Mouse (Mus musculus): ENCODE measurements around the gene 1700067K01Rik. TPM values are rescaled to one million over a fixed set of nuclear protein-coding genes. Genes with fewer than 3 reads are reported as not detected.

Gene 1700067K01Rik
- polyA plus RNA-seq, 1 experiment = 0.29 TPM

GRCm38 (mm10) chr8:84023085-84023484 is 21.8 kb downstream of the 1700067K01Rik start:
- H3K4me2 ChIP-seq (ENCODE audit: low read depth) = peak overlapping the region; percentile 65
- no peak overlapping the region for H3ac ChIP-seq (ENCODE audit: control insufficient read depth, insufficient read length)
- H3K36me3 ChIP-seq (ENCODE audit: control insufficient read depth, insufficient read depth) = no peaks in the 10 kb centered on the region
- TF ChIP-seq POLR2AphosphoS2 (IDR thresholded peaks at IDR 0.05; ENCODE audit: insufficient read length, low read depth) (no peak), TCF12 (IDR thresholded peaks at IDR 0.05; ENCODE audit: insufficient read depth, poor library complexity, severe bottlenecking) (peak; percentile 15), SRF (IDR thresholded peaks at IDR 0.05; ENCODE audit: control insufficient read depth, insufficient read length, low read depth) (peak; percentile 24), REST (IDR thresholded peaks at IDR 0.05; ENCODE audit: insufficient read depth, insufficient read length) (no peak), USF1 (IDR thresholded peaks at IDR 0.05; ENCODE audit: low read depth) (peak; percentile 50), POLR2A (IDR thresholded peaks at IDR 0.05; ENCODE audit: insufficient read length, low read depth) (no peak), E2F4 (IDR thresholded peaks at IDR 0.05; ENCODE audit: insufficient read depth) (no peak), MYOD1 (IDR thresholded peaks at IDR 0.05; ENCODE audit: control insufficient read depth in 1 of 3, insufficient read length in 2 of 3, low read depth in 2 of 3) (peak in 2 of 3 experiments; percentile 41 to 70), CEBPB (IDR thresholded peaks at IDR 0.05; ENCODE audit: insufficient read depth, poor library complexity, severe bottlenecking) (no peak), MYOG (IDR thresholded peaks at IDR 0.05; ENCODE audit: control insufficient read depth in 1 of 3, insufficient read depth in 1 of 3, insufficient read length in 2 of 3, low read depth in 2 of 3) (peak; percentile 48 to 85 (median 70))
- H3K79me2 ChIP-seq (ENCODE audit: control insufficient read depth, insufficient read depth) = no peaks in the 10 kb centered on the region
- H3K27me3 ChIP-seq (ENCODE audit: control insufficient read depth, insufficient read depth, insufficient read length) = no peaks in the 10 kb centered on the region
- H3K4me3 ChIP-seq = no peak overlapping the region

- H3K27me3 ChIP-seq (ENCODE audit: control insufficient read depth, insufficient read depth, insufficient read length) = no peaks in the 10 kb centered on the region
- H3K79me2 ChIP-seq (ENCODE audit: control insufficient read depth, insufficient read depth) = no peaks in the 10 kb centered on the region
- H3K36me3 ChIP-seq (ENCODE audit: control insufficient read depth, insufficient read depth) = no peaks in the 10 kb centered on the region
- peak overlapping the region; percentile 65 for H3K4me2 ChIP-seq (ENCODE audit: low read depth)
- TF ChIP-seq REST (IDR thresholded peaks at IDR 0.05; ENCODE audit: insufficient read depth, insufficient read length) (no peak), MAX (IDR thresholded peaks at IDR 0.05; ENCODE audit: low read depth) (no peak), POLR2AphosphoS2 (IDR thresholded peaks at IDR 0.05; ENCODE audit: insufficient read length, low read depth) (no peak), SRF (IDR thresholded peaks at IDR 0.05; ENCODE audit: control insufficient read depth, insufficient read length, low read depth) (no peak), MYOG (IDR thresholded peaks at IDR 0.05; ENCODE audit: control insufficient read depth in 1 of 3, insufficient read depth in 1 of 3, insufficient read length in 2 of 3, low read depth in 2 of 3) (no peak), MYOD1 (IDR thresholded peaks at IDR 0.05; ENCODE audit: control insufficient read depth in 1 of 3, insufficient read length in 2 of 3, low read depth in 2 of 3) (no peak), TCF12 (IDR thresholded peaks at IDR 0.05; ENCODE audit: insufficient read depth, poor library complexity, severe bottlenecking) (no peak), E2F4 (IDR thresholded peaks at IDR 0.05; ENCODE audit: insufficient read depth) (no peak), USF1 (IDR thresholded peaks at IDR 0.05; ENCODE audit: low read depth) (no peak), CEBPB (IDR thresholded peaks at IDR 0.05; ENCODE audit: insufficient read depth, poor library complexity, severe bottlenecking) (no peak), TCF3 (IDR thresholded peaks at IDR 0.05; ENCODE audit: insufficient read length, low read depth) (no peak), POLR2A (IDR thresholded peaks at IDR 0.05; ENCODE audit: insufficient read length, low read depth) (no peak)
- no peak overlapping the region for H3ac ChIP-seq (ENCODE audit: control insufficient read depth, insufficient read length)
- H3K4me3 ChIP-seq = no peak overlapping the region
Observed at GRCm38 (mm10) chr8:84023631-84024030, 22.3 kb downstream of the 1700067K01Rik start.

- TF ChIP-seq TCF12 (IDR thresholded peaks at IDR 0.05; ENCODE audit: insufficient read depth, poor library complexity, severe bottlenecking) = no peak
- TF ChIP-seq CEBPB (IDR thresholded peaks at IDR 0.05; ENCODE audit: insufficient read depth, poor library complexity, severe bottlenecking) = no peak
- TF ChIP-seq TCF3 (IDR thresholded peaks at IDR 0.05; ENCODE audit: insufficient read length, low read depth) = no peak
- no peak for TF ChIP-seq MYOD1 (IDR thresholded peaks at IDR 0.05; ENCODE audit: control insufficient read depth in 1 of 3, insufficient read length in 2 of 3, low read depth in 2 of 3)
- TF ChIP-seq MYOG (IDR thresholded peaks at IDR 0.05; ENCODE audit: control insufficient read depth in 1 of 3, insufficient read depth in 1 of 3, insufficient read length in 2 of 3, low read depth in 2 of 3) = peak in 1 of 3 experiments; percentile 27
- no peak for TF ChIP-seq REST (IDR thresholded peaks at IDR 0.05; ENCODE audit: insufficient read depth, insufficient read length)
- no peak for TF ChIP-seq MAX (IDR thresholded peaks at IDR 0.05; ENCODE audit: low read depth)
- Histone ChIP-seq H3K27me3 (ENCODE audit: control insufficient read depth, insufficient read depth, insufficient read length) (no peaks in the 10 kb centered on the region), H3K4me3 (no peak overlapping the region), H3ac (ENCODE audit: control insufficient read depth, insufficient read length) (no peak overlapping the region), H3K36me3 (ENCODE audit: control insufficient read depth, insufficient read depth) (no peaks in the 10 kb centered on the region), H3K4me2 (ENCODE audit: low read depth) (peak overlapping the region; percentile 65), H3K79me2 (ENCODE audit: control insufficient read depth, insufficient read depth) (no peaks in the 10 kb centered on the region)
Observed at GRCm38 (mm10) chr8:84024171-84024570, 22.9 kb downstream of the 1700067K01Rik start.

- no peak for TF ChIP-seq MAX (IDR thresholded peaks at IDR 0.05; ENCODE audit: low read depth)
- no peak for TF ChIP-seq REST (IDR thresholded peaks at IDR 0.05; ENCODE audit: insufficient read depth, insufficient read length)
- no peak for TF ChIP-seq USF1 (IDR thresholded peaks at IDR 0.05; ENCODE audit: low read depth)
- TF ChIP-seq TCF3 (IDR thresholded peaks at IDR 0.05; ENCODE audit: insufficient read length, low read depth) = no peak
- no peak for TF ChIP-seq MYOG (IDR thresholded peaks at IDR 0.05; ENCODE audit: control insufficient read depth in 1 of 3, insufficient read depth in 1 of 3, insufficient read length in 2 of 3, low read depth in 2 of 3)
- no peak for TF ChIP-seq TCF12 (IDR thresholded peaks at IDR 0.05; ENCODE audit: insufficient read depth, poor library complexity, severe bottlenecking)
- no peak for TF ChIP-seq MYOD1 (IDR thresholded peaks at IDR 0.05; ENCODE audit: control insufficient read depth in 1 of 3, insufficient read length in 2 of 3, low read depth in 2 of 3)
- TF ChIP-seq CEBPB (IDR thresholded peaks at IDR 0.05; ENCODE audit: insufficient read depth, poor library complexity, severe bottlenecking) = no peak
- no peak for TF ChIP-seq SRF (IDR thresholded peaks at IDR 0.05; ENCODE audit: control insufficient read depth, insufficient read length, low read depth)
- no peak overlapping the region for H3K4me3 ChIP-seq
- H3K27me3 ChIP-seq (ENCODE audit: control insufficient read depth, insufficient read depth, insufficient read length) = no peaks in the 10 kb centered on the region
- no peaks in the 10 kb centered on the region for H3K36me3 ChIP-seq (ENCODE audit: control insufficient read depth, insufficient read depth)
- H3ac ChIP-seq (ENCODE audit: control insufficient read depth, insufficient read length) = no peak overlapping the region
- H3K79me2 ChIP-seq (ENCODE audit: control insufficient read depth, insufficient read depth) = no peaks in the 10 kb centered on the region
- no peak overlapping the region for H3K4me2 ChIP-seq (ENCODE audit: low read depth)
Observed at GRCm38 (mm10) chr8:84025863-84026262, 24.6 kb downstream of the 1700067K01Rik start.

GRCm38 (mm10) chr8:84027449-84027848 is 26.1 kb downstream of the 1700067K01Rik start:
- TF ChIP-seq SRF (IDR thresholded peaks at IDR 0.05; ENCODE audit: control insufficient read depth, insufficient read length, low read depth) = no peak
- no peak for TF ChIP-seq TCF3 (IDR thresholded peaks at IDR 0.05; ENCODE audit: insufficient read length, low read depth)
- TF ChIP-seq REST (IDR thresholded peaks at IDR 0.05; ENCODE audit: insufficient read depth, insufficient read length) = peak; percentile 71
- no peak for TF ChIP-seq POLR2A (IDR thresholded peaks at IDR 0.05; ENCODE audit: insufficient read length, low read depth)
- no peaks in the 10 kb centered on the region for H3K27me3 ChIP-seq (ENCODE audit: control insufficient read depth, insufficient read depth, insufficient read length)
- no peaks in the 10 kb centered on the region for H3K79me2 ChIP-seq (ENCODE audit: control insufficient read depth, insufficient read depth)

More at GRCm38 (mm10) chr8:84027449-84027848, 26.1 kb downstream of the 1700067K01Rik start:
- no peak overlapping the region for H3ac ChIP-seq (ENCODE audit: control insufficient read depth, insufficient read length)
- no peak overlapping the region for H3K4me3 ChIP-seq
- no peaks in the 10 kb centered on the region for H3K36me3 ChIP-seq (ENCODE audit: control insufficient read depth, insufficient read depth)
- no peak overlapping the region for H3K4me2 ChIP-seq (ENCODE audit: low read depth)

All from myocyte (in vitro differentiated cells).